Mouse (Mus musculus) heart, embryonic 11.5 days (tissue): ENCODE results near the gene Hip1. TPM values are rescaled to one million over a fixed set of nuclear protein-coding genes. Genes with fewer than 3 reads are reported as not detected.
A peak's percentile ranks its signal among the peaks of the same experiment; 100 is the strongest.

Source experiments
- microRNA-seq: library from miRNA; unstranded; fragments of <30 nt; microRNA quantifications from one replicate; pipeline ENCODE4, GENCODE M21; 2016; ENCODE audit warnings: borderline number of aligned reads
- polyA plus RNA-seq: library from polyadenylated mRNA; unstranded; fragments of >200 nt; fragmentation: Nextera tagmentation; extraction: Ambion mirVana; gene quantifications from 2 replicates; pipeline ENCODE4 v1.2.1, GENCODE M21; 2014

The Hip1 gene
- polyA plus RNA-seq, 1 experiment from 2014 or later: 37.6 TPM

Small RNAs within 50 kb of the gene (microRNA-seq; reads per million reads assigned to microRNA genes)
- gene Mir7033: 1.1 reads per million, percentile 15 among the genes with 10 or more reads in this experiment

Other genes with a start within 250 kb of the Hip1 start
- gene Fkbp6, start 195.1 kb downstream of the Hip1 start, polyA plus RNA-seq: 0.46 TPM in 1 of 2 replicates, not detected in the other
- not detected in 2 replicates for gene Trim50, start 191.8 kb downstream of the Hip1 start, polyA plus RNA-seq
- gene Nsun5, start 175.2 kb downstream of the Hip1 start, polyA plus RNA-seq: 15.9 and 16.0 TPM in 2 replicates
- gene Pom121, start 150.6 kb downstream of the Hip1 start, polyA plus RNA-seq: 10.2 and 11.8 TPM in 2 replicates
- not detected in 2 replicates for gene Ccl26, start 18.4 kb upstream of the Hip1 start, polyA plus RNA-seq
- gene Ccl24, start 27.9 kb upstream of the Hip1 start, polyA plus RNA-seq: 0.93 TPM in 1 of 2 replicates, not detected in the other
- gene Rhbdd2, start 87.5 kb upstream of the Hip1 start, polyA plus RNA-seq: 33.1 and 44.9 TPM in 2 replicates
- 32.4 and 37.4 TPM in 2 replicates for gene Por, start 124.9 kb upstream of the Hip1 start, polyA plus RNA-seq
- 31.3 and 34.7 TPM in 2 replicates for gene Tmem120a, start 199.3 kb upstream of the Hip1 start, polyA plus RNA-seq
- gene Styxl1, start 233.3 kb upstream of the Hip1 start, polyA plus RNA-seq: 0.28 and 0.42 TPM in 2 replicates
- gene Mdh2, start 233.4 kb upstream of the Hip1 start, polyA plus RNA-seq: 955 and 984 TPM in 2 replicates